Mouse (Mus musculus) heart, postnatal 0 days (tissue): ENCODE data around the gene Wbp1l. TPM values are rescaled to one million over a fixed set of nuclear protein-coding genes. Genes with fewer than 3 reads are reported as not detected.

Experiments
- ATAC-seq: fragments of 200-750 bp; cut with Nextera tagmentation; 2 replicates; pipeline ENCODE4 v1.8.0; 2017; ENCODE audit warnings: low read depth, moderate number of reproducible peaks, moderate library complexity; ENCODE audit not compliant: insufficient read depth
- DNase-seq: peaks from one replicate; pipeline ENCODE4 v3.0.0-alpha.2; 2016; ENCODE audit warnings: low spot score
- H3K27ac ChIP-seq: fragments of 300-500 bp; sonication (generic); 2 replicates; pipeline ENCODE4 v1.5.1; 2014; ENCODE audit warnings: low read depth, mild to moderate bottlenecking
- H3K27me3 ChIP-seq: fragments of 300-500 bp; sonication (generic); 2 replicates; pipeline ENCODE4 v1.6.1; 2014; ENCODE audit warnings: low read length, mixed read lengths; ENCODE audit not compliant: control insufficient read depth, insufficient read depth
- H3K36me3 ChIP-seq: fragments of 300-500 bp; sonication (generic); replicated peaks from 2 replicates; pipeline ENCODE4 v1.6.1; 2014; ENCODE audit warnings: low read length, mixed read lengths; ENCODE audit not compliant: control insufficient read depth, insufficient read depth
- H3K4me1 ChIP-seq: fragments of 300-500 bp; sonication (generic); 2 replicates; pipeline ENCODE4 v1.6.1; 2014; ENCODE audit warnings: antibody characterized with exemption; ENCODE audit not compliant: control insufficient read depth, insufficient read depth
- H3K4me2 ChIP-seq: fragments of 300-500 bp; sonication (generic); 2 replicates; pipeline ENCODE4 v1.6.1; 2014; ENCODE audit warnings: low read depth, mild to moderate bottlenecking, low read length, moderate library complexity
- H3K4me3 ChIP-seq: fragments of 300-500 bp; sonication (generic); 2 replicates; pipeline ENCODE4 v1.5.1; 2014; ENCODE audit warnings: low read depth, low read length
- H3K9ac ChIP-seq: fragments of 300-500 bp; sonication (generic); replicated peaks from 2 replicates; pipeline ENCODE4 v1.6.1; 2014; ENCODE audit warnings: low read depth, low read length, mixed read lengths
- H3K9me3 ChIP-seq: fragments of 300-500 bp; sonication (generic); replicated peaks from 2 replicates; pipeline ENCODE4 v1.6.1; 2016; ENCODE audit warnings: low read length; ENCODE audit not compliant: control insufficient read depth
- CTCF ChIP-seq: IDR thresholded peaks from 2 replicates; pipeline ENCODE4 v1.5.1; 2016; ENCODE audit warnings: antibody characterized with exemption, control low read depth, low read depth
- EP300 ChIP-seq: IDR thresholded peaks from 2 replicates; pipeline ENCODE4 v1.6.1; 2016; ENCODE audit warnings: antibody characterized with exemption, low read depth
- WGBS: fragments of 180-500 bp; shearing (Covaris S2); extraction: QIAGEN DNeasy Blood & Tissue Kit; methylation state at CpG from one replicate; pipeline ENCODE4 v1.1.7; 2014; 5-methylcytosine and 5-hydroxymethylcytosine counted together
- polyA plus RNA-seq: library from polyadenylated mRNA; unstranded; fragments of >200 nt; fragmentation: Nextera tagmentation; extraction: Ambion mirVana; gene quantifications from 2 replicates; pipeline ENCODE4 v1.2.1, GENCODE M21; 2015
- total RNA-seq: library from RNA; depleted of rRNA; stranded (reverse); fragments of >200 nt; gene quantifications from 2 replicates; pipeline ENCODE4 v1.2.3, GENCODE M21; 2014; ENCODE audit warnings: low replicate concordance

Wbp1l gene
- total and polyA plus RNA-seq, 2 experiments from 2014 or later, result 36.4 to 89.7 TPM

DNA sequence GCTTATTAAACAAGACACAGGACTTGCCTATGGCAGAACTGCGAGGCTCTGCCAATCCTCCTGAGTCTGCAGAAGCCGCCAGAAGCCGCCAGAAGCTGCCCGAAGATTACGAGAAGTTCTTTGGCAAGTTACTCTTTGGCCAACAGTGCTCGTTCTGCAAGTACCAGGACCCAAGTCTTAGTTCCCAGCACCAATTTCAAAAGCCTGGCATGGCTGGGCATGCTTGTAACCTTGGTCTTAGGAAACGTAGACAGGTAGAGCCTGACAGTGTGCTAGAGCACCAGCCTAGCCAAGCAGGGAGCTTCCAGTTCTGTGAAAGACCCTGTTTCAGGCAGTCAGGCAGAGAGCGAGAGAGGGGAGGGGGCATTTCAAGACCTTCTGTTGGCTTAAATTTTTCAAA lies 97.6 kb downstream of the Wbp1l start:
- Histone ChIP-seq H3K9me3 (no peaks in the 10 kb centered on the region), H3K4me3 (no peak overlapping the region), H3K4me2 (no peak overlapping the region), H3K9ac (no peak overlapping the region), H3K27ac (no peak overlapping the region), H3K36me3 (peaks cover 13% of the 10 kb centered on the region; the same call in 1 of the 2 replicates), H3K27me3 (no peaks in the 10 kb centered on the region), H3K4me1 (no peaks in the 10 kb centered on the region)
- no peak for ATAC-seq
- TF ChIP-seq CTCF (no peak), EP300 (no peak)
- WGBS, result 94% methylated on average over 8 of the region's 8 CpGs
- no peak for DNase-seq

DNA sequence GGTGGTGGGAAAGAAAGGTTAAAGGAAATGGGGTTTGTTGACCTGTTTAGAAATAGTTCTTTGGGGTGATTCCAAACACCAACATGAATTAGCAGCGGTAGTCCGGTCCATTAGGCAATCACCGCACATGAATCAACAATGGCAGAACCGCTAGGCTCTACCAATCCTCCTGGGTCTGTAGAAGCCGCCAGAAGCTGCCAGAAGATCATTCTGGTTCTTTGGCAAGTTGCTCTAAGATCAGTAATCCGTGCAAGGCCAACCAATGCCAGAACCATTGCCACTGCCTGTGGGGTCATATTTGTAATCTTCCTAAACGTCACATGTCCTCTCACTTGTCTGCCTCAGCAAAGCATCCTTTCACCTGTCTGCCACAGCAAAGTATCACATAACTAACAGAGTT lies 98.1 kb downstream of the Wbp1l start:
- Histone ChIP-seq H3K27me3 (no peaks in the 10 kb centered on the region), H3K36me3 (peaks cover 14% of the 10 kb centered on the region; the same call in 1 of the 2 replicates), H3K9ac (no peak overlapping the region), H3K27ac (no peak overlapping the region), H3K4me2 (no peak overlapping the region), H3K9me3 (no peaks in the 10 kb centered on the region), H3K4me3 (no peak overlapping the region), H3K4me1 (no peaks in the 10 kb centered on the region)
- 92% methylated on average over 7 of the region's 7 CpGs for WGBS
- ATAC-seq, result no peak
- TF ChIP-seq EP300 (no peak), CTCF (no peak)
- no peak for DNase-seq

DNA sequence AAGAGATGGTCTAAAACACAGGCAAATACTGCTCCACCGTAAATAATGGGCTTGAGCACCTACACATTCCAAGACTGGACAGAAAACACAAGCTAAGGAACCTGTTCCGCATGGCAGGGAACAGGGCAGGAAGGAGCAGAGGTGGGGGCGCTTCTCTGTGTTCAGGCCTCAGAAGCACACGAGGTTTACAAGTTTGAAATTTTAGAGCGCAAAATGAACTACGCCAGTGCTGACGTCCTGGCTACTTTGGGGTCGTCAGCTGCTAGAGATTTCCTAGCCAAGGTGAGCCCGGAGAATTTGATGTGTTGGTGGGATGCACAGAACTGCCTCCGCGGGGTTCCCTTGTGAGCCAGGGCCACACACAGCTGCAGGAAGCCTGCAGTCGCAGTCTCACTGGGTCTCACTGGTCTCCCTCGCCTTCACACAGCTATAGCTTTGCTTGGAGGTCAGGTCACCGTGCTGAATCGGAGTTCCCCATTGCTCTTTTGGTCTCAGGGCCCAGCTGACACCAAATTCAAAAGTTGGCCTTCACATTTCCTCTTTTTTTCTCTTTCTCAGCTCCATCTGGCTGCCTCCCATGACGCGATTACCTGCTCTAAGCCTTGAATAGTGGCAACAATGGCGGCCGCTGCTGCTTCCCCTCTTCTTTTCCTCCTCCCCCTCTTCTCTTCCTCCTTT lies 99.1 kb downstream of the Wbp1l start:
- no peak overlapping the region for H3K27ac ChIP-seq
- H3K27me3 ChIP-seq, result no peaks in the 10 kb centered on the region
- ATAC-seq, result no peak
- peaks cover 17% of the 10 kb centered on the region; the same call in 1 of the 2 replicates for H3K36me3 ChIP-seq
- no peak overlapping the region for H3K9ac ChIP-seq
- no peak for DNase-seq
- no peak overlapping the region for H3K4me2 ChIP-seq
- TF ChIP-seq CTCF (no peak), EP300 (no peak)
- WGBS, result 59% methylated on average over 19 of the region's 19 CpGs
- no peak overlapping the region for H3K4me3 ChIP-seq
- H3K4me1 ChIP-seq, result no peaks in the 10 kb centered on the region
- H3K9me3 ChIP-seq, result no peaks in the 10 kb centered on the region

DNA sequence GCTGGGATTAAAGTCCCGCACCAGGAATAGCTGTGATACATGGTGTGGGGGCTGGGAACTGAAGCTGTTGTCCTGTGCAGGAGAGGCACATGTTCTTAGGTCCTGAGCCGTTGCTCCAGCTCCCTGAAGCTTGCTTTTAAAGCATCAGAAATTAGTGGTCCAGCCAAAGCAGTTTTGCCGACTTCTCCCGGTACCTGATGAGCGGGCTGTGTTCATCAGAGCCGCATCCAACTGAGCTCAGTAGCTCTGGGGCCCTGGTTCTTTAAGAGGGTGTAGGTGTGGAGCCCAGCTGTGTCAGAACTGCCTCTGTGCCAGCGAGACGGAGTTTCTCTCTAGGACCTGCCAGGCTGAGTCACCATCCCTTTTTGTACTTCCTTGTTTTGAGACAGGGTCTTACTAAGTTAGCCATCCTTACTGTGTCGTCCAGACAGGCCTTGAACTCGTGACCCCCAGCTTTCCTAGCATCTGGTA lies 100.2 kb downstream of the Wbp1l start:
- DNase-seq, result no peak
- no peaks in the 10 kb centered on the region for H3K9me3 ChIP-seq
- H3K4me2 ChIP-seq, result no peak overlapping the region
- H3K9ac ChIP-seq, result no peak overlapping the region
- H3K36me3 ChIP-seq, result peaks cover 17% of the 10 kb centered on the region; the same call in 1 of the 2 replicates
- no peak for ATAC-seq
- no peak overlapping the region for H3K4me3 ChIP-seq
- WGBS, result 69% methylated on average over 10 of the region's 10 CpGs
- H3K27me3 ChIP-seq, result no peaks in the 10 kb centered on the region
- H3K4me1 ChIP-seq, result no peaks in the 10 kb centered on the region
- TF ChIP-seq CTCF, result no peak
- no peak for TF ChIP-seq EP300
- H3K27ac ChIP-seq, result no peak overlapping the region

DNA sequence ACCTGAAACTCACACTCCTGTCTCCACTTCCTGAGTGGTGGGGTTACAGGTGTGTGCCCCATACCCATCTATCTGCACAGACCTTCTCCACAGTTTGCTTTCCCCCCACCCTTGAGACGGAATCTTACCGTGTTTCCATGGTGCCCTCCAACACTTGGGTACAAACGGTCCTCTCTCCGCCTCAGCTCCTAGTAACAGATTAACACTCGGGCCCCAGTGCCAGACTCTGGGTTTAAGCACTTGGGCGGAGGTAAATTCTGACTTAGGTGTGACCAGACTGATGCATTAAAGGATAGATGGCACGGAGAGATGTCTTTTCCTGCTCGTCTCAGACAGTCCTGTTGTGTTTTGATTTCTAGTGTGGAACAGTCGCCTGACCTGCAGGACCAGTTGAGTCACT lies 102.3 kb downstream of the Wbp1l start:
- H3K27me3 ChIP-seq, result no peaks in the 10 kb centered on the region
- H3K4me1 ChIP-seq, result 0 out of 2 replicates have a peak, but pooled peaks cover 2% of the 10 kb centered on the region
- no peak for DNase-seq
- no peak overlapping the region for H3K9ac ChIP-seq
- no peaks in the 10 kb centered on the region for H3K9me3 ChIP-seq
- no peak overlapping the region for H3K4me3 ChIP-seq
- no peak for TF ChIP-seq CTCF
- no peak for TF ChIP-seq EP300
- H3K4me2 ChIP-seq, result no peak overlapping the region
- ATAC-seq, result no peak
- WGBS, result 87% methylated on average over 9 of the region's 9 CpGs
- H3K36me3 ChIP-seq, result peaks cover 17% of the 10 kb centered on the region; the same call in 1 of the 2 replicates
- H3K27ac ChIP-seq, result no peak overlapping the region
